Mouse (Mus musculus): ENCODE measurements around the gene Zfp507.
A peak's percentile ranks its signal among the peaks of the same experiment; 100 is the strongest.

The Zfp507 gene

DNA sequence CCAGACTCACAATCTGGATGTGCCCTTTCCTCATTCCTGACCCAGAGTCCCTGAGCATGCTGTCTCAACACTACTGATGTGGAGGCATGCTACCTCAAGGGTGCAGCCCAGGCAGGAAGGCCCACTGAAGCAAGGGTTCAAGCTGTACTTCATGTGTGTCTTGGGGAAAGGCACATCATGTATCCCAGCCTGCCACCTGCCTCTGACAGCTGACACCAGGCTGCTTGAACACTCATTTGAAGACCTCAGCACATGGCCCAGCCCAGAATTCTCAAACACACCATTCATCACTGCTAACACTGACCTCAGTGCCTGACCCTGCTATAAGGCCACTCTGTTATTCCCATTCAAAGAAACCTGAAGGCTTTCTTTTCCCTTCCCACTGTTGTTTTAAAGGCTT is 20.6 kb downstream of the Zfp507 start:
- DNase-seq (ENCODE audit: low spot score in 2 of 2): no peak

DNA sequence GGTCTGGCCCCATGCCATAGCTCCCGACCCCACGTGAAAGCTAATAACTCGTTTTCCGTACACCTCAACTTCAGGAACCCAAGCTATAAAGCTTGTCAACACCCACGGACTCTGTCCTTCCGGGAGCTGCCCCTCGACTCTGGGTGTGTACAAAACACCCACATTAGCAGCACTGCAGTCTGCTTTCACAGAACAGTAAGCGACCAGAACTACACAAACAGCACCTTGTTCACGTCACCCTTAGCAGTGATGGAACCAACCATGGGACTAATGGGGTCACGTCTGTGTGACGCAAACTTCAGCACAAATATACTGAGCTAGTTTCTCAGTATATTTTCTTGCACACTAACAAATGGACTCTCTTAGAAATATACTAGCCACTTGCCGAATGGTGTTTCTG is 28.7 kb downstream of the Zfp507 start:
- DNase-seq (ENCODE audit: low spot score in 2 of 2): no peak

DNA sequence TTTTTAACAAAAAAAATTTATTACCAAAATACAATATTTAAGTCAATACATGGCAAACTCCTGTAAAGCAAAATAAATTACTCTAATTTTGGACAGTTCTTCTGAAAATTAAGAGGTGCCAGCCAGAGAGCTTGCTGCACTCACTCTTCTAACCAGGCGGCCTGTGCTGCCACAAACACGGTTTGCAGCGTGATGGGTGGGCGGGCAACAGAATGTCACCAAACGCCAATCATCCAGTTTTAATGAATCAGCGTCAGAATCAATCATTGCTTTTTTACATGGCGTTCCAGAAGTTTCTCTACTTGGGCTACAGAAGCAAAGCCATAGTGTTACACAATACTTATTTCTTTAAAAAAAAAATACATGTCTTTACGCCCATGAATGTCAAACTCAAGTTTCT is 30.5 kb downstream of the Zfp507 start:
- DNase-seq (ENCODE audit: low spot score in 2 of 2): no peak

DNA sequence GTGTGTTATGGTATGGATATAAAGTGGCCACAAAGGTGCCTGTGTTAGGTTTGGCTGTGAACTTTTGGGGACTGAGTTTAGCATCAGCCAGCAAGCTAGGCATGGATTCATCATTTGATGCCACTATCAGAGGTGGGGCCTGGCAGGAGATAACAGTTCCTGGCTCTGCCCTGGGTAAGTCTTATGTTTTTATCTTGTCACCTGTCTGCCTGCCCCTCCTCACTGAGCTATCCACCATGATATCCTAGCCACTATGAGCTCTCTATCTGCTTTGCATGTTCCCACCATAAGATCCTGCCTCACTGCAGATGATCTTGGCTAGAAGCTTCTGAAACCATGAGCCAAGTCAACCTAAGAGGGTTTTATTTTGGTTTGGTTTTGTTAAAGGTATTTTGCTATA is 31.7 kb downstream of the Zfp507 start:
- no peak for DNase-seq (ENCODE audit: low spot score in 2 of 2)

DNA sequence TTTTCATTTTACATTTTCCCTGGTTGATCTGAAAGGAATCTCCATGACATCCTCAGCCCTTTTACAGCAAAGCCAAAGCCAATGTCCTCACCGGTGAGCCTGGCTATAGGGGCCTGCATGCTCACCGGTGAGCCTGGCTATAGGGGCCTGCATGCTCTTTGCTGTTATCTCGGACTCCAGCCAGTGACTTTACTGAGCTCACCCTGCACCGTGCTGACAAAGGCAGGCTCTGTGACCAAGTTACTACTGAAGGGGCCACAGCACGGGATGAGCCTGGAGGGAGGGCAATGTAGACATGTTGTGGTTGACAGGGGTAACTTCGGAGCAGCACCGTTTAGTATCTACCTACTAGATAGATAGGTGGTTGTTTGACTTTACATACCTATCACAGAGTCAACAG is 32.7 kb downstream of the Zfp507 start:
- DNase-seq (ENCODE audit: low spot score in 2 of 2): no peak

DNA sequence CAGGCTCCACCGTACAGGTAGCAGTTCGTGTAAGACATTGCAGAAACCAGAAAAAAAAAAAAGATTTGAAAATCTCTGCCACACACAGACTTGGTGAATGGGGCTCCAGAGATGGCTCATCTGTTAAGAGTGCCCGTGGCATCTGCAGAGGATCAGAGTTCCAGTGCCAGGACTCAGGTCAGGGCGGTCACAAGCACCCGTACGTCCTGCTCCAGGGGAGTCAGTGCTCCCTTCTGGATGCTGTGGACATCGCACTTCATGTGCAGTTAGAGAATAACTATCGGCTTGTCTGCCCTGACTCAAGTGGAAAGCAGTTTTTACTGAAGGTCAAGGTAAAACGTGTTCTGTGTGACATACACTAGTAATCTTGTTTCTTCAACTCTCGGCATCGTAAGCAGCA is 38.3 kb downstream of the Zfp507 start:
- no peak for DNase-seq (ENCODE audit: low spot score in 2 of 2)

DNA sequence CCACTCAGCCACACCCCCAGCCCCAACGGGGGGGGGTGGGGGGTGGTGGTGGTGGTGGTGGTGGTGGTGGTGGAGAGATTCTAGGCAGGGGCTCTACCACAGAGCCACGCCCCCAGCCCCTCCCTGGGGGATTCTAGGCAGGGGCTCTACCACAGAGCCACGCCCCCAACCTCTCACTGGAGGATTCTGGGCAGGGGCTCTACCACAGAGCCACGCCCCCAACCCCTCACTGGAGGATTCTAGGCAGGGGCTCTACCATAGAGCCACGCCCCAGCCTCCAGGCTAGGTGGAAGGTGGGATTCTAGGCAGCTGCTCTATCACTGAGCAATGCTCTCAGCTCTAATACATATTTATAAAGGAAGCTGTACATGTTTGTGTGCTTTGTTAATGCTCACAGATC is 41.0 kb downstream of the Zfp507 start:
- no peak for DNase-seq (ENCODE audit: low spot score in 2 of 2)

DNA sequence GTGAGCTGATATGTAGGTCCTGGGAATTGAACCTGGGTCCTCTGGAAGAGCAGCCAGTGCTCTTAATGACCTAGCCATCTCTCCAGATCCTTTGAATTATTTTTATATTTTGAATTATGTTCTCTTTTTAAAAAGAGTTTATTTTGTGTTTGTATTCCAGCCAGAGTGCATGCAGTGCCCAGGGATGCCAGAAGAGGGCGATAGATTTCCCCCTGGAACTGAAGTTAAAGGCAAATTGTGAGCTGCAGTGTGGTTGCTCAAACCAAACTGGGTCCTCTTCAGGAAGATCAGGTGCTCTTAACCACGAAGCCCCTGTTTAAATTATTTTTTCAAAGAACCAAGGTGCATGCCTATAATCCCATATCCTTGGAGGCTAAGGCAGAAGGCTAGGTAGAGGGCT is 43.2 kb downstream of the Zfp507 start:
- DNase-seq (ENCODE audit: low spot score in 2 of 2): peak in 1 of 2 experiments; percentile 20

DNA sequence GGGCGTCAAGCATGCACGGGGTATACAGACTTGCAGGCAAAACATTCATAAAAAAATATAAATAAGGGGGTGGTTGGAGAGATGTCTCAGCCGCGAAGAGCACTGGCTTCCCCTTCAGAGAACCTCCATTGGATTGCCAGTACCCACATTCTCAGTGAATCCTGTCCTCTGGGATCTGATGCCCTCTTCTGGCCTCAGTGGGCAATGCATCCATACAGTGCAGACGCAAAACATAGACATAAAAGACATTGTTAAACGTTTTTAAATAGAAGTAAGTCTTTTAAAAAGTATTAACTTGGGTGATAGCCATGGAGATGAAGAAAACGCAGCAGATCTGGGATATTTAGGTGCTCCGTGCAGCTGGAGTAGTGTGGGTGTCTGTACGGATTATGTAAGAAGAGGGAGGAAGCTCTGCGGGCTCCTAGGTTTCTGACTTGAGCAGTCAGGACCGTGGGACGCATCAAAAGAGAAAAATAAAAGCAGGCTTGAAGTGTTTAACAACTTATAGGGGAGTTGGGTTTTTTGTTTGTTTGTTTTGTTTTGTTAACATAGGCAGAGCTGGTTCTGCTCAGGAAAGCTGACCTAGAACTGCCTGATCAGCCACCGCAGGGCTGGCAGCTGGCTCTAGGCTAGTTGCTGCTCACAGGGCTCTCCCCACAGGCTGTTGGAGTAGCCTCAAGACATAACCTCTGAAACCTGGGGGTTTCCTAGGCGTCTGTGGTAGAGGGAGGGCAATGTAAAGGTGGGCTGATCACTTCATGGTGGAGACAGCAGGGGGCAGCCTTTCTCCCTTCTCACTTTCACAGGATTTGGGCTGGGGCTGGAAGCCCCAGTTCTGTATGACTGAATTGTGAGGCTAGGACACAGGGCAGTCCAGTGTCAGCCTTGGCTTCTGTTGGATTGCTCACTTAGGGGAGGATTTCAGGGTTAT is 46.0 kb downstream of the Zfp507 start:
- peak; percentile 59 to 62 for DNase-seq (ENCODE audit: low spot score in 2 of 2)

DNA sequence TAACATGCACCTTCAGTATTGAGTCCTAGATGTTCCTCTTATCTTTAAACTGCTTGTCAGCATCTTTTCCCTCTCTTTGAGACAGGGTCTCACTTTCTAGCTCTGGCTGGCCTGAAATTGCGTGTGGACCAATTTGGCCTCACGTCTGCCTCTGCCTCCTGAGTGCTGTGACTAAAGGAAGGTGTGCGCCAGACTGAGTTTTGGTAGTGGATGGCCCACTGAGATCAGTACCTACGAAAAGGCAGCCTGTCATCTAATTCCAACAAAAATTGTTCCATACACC is 48.0 kb downstream of the Zfp507 start:
- no peak for DNase-seq (ENCODE audit: low spot score in 2 of 2)

DNA sequence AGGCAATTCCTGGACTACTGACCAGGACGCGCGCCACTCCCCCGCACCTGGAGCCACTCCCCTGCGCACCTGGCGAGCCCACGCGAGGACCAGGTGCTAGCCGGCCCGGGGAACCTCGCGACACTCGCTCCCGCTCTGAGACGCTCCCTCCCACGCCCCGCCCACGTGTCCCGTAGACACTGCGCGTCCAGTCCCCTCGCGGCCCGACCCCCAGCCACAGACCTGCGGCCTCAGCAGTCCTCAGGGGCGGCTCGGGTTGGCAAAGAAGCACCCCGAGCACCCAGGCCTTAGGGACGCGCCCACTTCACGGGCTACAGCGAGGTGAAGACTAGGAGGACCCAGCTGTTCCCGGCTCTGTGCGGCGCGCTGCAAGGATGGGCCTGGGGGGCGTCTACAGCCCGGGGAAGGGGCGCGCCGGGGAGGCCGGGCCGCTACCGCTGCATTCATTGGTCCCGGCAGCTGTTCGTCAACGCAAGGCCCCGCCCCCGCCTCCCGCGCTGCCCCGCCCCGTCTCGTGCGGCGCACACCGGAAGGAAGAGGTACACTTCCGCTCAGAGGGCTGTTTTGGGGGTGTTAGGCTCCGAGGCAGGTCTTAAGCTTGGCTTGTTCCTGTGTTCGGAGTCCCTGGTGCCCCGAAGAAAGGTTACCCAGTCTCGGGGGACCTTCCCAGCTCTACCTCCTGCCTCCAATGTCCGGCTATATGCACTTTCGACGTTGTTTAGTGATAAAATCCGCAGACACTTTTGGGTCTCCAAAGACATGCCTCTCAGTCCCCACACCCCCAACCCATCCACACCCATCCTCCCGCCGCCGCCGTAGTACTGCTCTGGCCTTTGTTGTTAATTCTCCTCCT is 48.5 kb downstream of the Zfp507 start, which contains the start of gene Dpy19l3:
TSS of gene Dpy19l3 (minus strand) at position 422 of the 853 bp plus-strand sequence.
- DNase-seq (ENCODE audit: low spot score in 2 of 2): peak; percentile 90 to 92

DNA sequence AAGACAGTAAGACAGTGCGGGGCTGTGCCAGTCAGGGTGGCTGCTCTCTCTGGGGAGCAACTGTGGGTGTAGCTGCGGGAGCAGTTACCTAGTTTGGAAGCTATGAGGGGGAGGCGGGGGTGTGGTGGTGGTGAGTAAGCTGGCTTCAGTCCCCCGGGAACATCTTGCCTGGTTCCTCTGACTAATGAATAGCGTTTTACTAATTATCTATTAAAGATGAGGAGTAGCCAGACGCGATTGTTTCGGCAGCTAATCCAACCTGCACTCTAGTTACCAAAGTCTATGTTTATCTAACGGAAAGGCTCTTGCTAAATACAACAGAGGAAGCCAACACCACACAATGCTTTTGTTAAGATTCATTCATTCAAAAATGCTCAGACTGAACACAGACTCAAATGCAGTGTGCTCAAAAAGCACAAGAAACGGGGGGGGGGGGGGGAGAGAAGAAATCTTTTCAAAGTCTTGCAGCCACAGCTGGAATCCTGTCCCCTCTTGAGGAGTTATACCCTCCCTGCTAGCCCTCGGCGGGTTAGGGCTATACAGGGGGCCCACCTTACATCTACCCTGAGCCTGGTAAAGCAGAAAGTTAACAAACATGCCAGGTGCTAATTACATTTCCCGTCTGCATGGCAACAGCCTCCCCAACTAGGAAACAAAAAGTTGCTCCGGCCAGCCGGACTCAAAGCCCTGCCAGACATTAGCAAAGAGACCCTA is 49.3 kb downstream of the Zfp507 start:
- DNase-seq (ENCODE audit: low spot score in 2 of 2): peak in 1 of 2 experiments; percentile 8

DNA sequence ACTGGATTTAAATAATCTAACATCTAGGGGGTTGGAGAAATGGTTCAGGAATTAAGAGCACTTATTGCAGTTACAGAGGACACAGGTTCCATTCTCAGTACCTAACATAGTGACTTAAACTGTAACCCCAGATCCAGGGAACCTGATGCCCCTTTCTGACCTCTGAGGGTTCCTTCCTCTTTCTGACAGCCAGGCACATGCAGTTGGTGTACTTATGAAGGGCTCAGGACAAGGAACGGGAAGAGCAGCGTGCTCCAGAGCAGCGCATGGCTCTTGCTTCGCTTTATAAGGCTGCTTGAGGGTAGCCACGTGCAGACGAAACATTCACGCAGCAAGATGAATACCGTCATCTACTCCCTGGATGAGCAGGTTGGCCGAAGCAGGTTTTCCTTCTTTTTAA is 51.9 kb downstream of the Zfp507 start:
- no peak for DNase-seq (ENCODE audit: low spot score in 2 of 2)

DNA sequence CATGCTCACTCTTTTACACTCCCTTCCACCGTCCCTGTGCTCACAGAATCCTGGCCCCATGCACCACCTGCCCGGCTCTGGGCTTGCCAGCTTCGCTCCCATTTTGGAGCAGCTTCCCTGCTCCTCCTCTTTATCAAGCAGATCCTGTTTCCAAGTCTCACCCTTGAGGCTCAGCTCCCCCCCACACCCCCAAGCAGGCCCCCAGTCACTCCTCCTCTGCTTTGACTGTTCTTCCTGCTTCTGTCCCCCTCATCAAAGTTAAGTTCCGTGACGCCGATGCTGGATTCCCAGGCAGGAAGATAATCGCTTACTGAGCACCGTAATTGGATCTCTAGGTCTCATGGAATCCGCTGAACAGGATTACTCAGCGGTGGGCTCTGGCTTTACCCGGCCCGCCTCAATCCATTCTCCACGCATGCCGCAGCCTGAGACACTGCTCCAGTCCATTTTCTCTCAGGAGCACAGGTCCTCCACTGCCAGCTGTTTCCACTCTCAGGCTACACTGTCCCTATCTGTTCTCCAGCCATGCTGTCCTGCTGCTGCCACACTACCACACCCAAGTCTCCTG is 55.3 kb downstream of the Zfp507 start:
- no peak for DNase-seq (ENCODE audit: low spot score in 2 of 2)

DNA sequence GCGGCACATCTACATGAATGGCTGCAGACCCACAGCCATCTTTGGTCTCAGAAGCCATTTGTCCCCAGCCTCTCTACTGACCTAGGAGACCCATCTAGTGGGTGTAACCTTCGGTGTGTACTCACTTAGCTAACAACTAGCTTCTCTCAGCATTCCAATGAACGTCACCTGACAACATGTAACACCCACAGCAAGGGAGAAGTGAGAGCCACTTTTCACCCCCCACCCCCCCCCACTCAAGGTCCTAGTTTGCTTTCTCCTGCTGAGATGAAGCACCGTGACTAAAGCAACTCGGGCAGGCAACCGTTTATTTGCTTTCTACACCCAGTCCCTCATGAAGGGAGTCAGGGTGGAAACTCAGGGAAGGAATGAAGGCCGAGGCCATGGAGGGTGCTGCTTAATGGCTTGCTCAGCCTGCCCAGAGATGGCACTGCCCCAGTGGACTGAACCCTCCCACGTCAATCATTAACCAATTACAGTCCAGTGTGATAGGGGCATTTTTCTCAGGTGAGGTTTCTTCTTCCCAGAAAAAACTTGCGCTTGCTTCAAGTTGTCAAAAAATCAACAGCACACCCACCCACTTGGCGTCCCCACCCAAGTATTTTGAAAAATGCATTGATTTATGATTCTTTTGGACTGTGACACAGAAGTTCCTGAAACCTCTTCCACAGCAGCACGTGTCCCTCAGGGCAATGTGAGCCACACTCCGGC is 56.0 kb downstream of the Zfp507 start:
- DNase-seq (ENCODE audit: low spot score in 2 of 2): no peak

DNA sequence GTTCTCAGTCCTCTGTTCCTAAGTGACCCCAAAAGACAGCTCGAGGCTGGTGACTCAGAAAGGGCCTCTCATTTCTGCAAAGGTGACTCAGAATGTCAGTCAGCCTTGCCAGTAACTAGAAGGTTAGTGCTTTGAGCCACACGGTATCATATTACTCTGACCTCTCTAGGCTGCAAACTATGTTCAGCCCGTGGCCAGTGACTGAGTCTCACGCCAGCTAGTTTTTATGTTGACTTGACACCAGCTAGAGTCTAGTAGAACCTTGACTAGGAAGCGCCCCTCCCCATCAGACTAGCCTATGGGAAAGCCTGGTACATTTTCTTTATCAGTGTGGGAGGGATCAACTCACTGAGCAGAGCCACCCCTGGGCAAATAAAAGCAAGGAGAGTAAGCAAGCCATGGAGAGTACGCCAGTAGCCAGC is 57.5 kb downstream of the Zfp507 start:
- DNase-seq (ENCODE audit: low spot score in 2 of 2): no peak

DNA sequence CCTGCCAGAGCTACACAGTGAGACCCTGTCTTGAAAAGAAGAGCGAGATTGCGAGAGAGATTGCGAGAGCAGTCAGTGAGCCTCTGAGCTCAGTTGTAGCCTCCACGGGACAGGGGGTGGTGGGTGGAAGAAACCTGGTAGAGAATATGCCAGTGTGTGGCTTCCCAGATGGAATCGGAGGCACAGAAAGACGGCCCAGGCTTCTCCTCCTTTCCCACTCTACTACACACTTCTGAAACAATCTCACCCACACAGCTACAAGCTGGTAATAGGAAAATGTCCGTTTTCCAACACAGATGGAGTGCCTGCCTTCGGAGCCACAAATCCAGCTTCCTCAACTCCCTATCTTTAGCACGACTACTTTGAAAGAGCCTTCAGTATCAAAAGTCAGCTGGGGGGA is 58.0 kb downstream of the Zfp507 start:
- no peak for DNase-seq (ENCODE audit: low spot score in 2 of 2)

DNA sequence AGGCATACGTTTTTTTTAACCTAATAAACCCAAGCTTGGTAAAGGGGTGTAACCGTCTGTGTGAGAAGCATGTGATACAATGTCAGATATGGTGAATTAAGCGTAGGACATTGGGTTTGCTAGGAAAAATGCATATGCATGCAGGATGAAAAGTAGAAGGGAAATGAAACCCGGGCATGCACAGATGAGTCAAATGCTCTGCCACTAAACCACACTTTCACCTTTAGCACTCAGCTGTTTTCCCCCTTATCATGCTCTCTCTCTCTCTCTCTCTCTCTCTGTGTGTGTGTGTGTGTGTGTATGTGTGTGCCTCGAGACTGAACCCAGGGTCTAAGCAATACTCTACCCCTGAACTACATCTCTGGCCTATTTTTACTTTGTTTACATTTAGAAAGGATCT is 60.5 kb downstream of the Zfp507 start:
- DNase-seq (ENCODE audit: low spot score in 2 of 2): no peak

DNA sequence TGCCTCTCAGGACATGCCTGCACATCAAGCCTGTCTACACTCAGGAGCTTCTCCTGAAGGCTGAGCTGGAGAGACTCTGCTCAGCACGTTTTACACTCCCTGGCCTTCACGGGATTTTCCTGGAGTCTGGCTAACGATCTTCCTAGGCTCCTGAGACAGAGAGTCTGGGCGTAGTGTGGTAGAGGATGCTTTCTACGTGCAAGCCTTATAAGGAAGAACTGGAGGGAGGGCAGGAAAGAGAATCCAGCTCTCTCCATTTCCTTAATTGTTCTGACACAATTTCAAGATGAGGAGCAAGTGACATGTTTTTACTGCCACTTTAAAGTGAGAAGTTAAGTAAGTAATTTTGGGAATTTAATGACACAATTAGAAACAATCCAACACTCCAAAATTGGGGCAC is 60.9 kb downstream of the Zfp507 start:
- no peak for DNase-seq (ENCODE audit: low spot score in 2 of 2)

DNA sequence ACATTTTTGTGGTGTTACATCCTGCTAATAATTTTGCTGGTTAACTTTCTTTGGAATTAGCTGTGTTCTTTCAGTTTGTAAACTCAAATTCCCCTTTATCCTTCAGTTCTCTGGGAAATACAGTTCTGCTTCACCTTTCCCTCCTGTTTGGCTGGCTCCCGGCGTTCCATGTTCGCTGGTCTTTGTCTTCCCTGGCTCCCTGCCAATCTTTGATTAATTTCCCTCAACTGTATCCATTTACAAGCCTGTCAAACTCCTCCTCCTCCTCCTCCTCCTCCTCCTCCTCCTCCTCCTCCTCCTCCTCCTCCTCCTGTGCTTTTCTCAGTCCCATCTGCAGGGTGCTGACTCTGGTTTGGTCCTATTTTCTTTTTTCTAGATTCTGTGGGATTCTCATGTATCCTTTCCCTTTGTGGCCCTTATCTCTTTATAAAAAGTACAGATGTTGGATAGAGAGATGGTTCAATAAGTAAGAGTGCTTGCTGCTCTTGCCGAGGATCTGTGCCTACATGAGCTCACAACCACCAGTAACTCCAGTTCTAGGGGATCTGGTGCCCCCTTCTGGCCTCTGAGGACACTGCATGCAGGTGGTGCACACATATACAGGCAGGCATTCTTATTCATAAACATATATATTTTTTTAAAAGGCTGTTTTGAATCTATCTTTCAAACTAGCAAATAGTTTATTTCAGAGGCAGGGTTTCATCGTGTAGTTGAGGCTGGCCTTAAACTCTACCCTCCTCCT is 62.1 kb downstream of the Zfp507 start:
- peak; percentile 22 to 46 for DNase-seq (ENCODE audit: low spot score in 2 of 2)

DNA sequence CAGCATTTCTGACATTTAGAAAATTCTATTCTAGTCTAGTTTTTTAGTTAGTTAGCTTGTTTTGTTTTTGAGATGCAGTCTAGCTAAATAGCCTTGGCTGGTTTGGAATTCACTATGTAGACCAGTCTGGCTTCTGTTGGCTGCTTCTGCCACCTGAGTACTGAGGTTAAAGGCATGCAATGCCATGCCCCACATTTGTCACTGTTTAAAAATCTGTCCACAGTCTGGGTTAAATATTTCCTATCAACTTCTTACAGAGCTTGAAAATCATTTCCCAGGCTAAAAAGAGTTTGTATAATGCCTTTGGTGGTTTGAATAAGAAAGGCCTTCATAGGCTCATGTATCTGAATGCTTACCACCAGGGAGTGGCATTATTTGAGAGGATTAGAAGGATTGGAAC is 63.9 kb downstream of the Zfp507 start:
- no peak for DNase-seq (ENCODE audit: low spot score in 2 of 2)
